Mouse (Mus musculus): Measurements from ENCODE around the gene Limd2.
"Not testable (repeated sequence)": the region's sequence is repeated elsewhere in the genome, so short reads cannot be mapped to it uniquely, and the experiment has no call there.

Gene Limd2

GRCm38 (mm10) chr11:106160841-106161721 lies at the start of gene Limd2, which contains the start of gene Gm10840:
Limd2 (minus strand) TSS chr11:106160860.
Gm10840 (plus strand) TSS chr11:106160850.
- no peak for DNase-seq (ENCODE audit: low spot score)

- no peak for DNase-seq (ENCODE audit: low spot score)
These were observed 41.4 kb upstream of the Limd2 start, which contains the start of gene Strada for GRCm38 (mm10) chr11:106202123-106202465. Strada (minus strand) TSS chr11:106202168.

GRCm38 (mm10) chr11:106201337-106202122 lies 40.9 kb upstream of the Limd2 start:
- DNase-seq (ENCODE audit: low spot score): no peak

- no peak for DNase-seq (ENCODE audit: low spot score)
These were observed 40.1 kb upstream of the Limd2 start for GRCm38 (mm10) chr11:106200756-106201155.

GRCm38 (mm10) chr11:106199997-106200396 lies 39.3 kb upstream of the Limd2 start:
- not testable (repeated sequence) for DNase-seq (ENCODE audit: low spot score)

- DNase-seq (ENCODE audit: low spot score): no peak
These were observed 37.6 kb upstream of the Limd2 start for GRCm38 (mm10) chr11:106198277-106198676.

- no peak for DNase-seq (ENCODE audit: low spot score)
These were observed 34.7 kb upstream of the Limd2 start for GRCm38 (mm10) chr11:106195341-106195740.

GRCm38 (mm10) chr11:106194891-106195290 lies 34.2 kb upstream of the Limd2 start:
- no peak for DNase-seq (ENCODE audit: low spot score)

- no peak for DNase-seq (ENCODE audit: low spot score)
These were observed 33.5 kb upstream of the Limd2 start for GRCm38 (mm10) chr11:106194155-106194541.

- DNase-seq (ENCODE audit: low spot score): peak; percentile 98
These were observed 32.9 kb upstream of the Limd2 start for GRCm38 (mm10) chr11:106193371-106194154.

- DNase-seq (ENCODE audit: low spot score): peak; percentile 24
These were observed 32.2 kb upstream of the Limd2 start for GRCm38 (mm10) chr11:106192657-106193370.

GRCm38 (mm10) chr11:106192241-106192640 lies 31.6 kb upstream of the Limd2 start:
- DNase-seq (ENCODE audit: low spot score): no peak

GRCm38 (mm10) chr11:106191716-106192115 lies 31.1 kb upstream of the Limd2 start:
- no peak for DNase-seq (ENCODE audit: low spot score)

GRCm38 (mm10) chr11:106187326-106187725 lies 26.7 kb upstream of the Limd2 start:
- DNase-seq (ENCODE audit: low spot score): no peak

- no peak for DNase-seq (ENCODE audit: low spot score)
These were observed 19.8 kb upstream of the Limd2 start for GRCm38 (mm10) chr11:106180449-106180801.

GRCm38 (mm10) chr11:106179711-106180448 lies 19.2 kb upstream of the Limd2 start:
- DNase-seq (ENCODE audit: low spot score): no peak

- DNase-seq (ENCODE audit: low spot score): no peak
These were observed 17.5 kb upstream of the Limd2 start for GRCm38 (mm10) chr11:106178036-106178782.

- no peak for DNase-seq (ENCODE audit: low spot score)
These were observed 15.7 kb upstream of the Limd2 start for GRCm38 (mm10) chr11:106176372-106176771.

GRCm38 (mm10) chr11:106175081-106175480 lies 14.4 kb upstream of the Limd2 start:
- no peak for DNase-seq (ENCODE audit: low spot score)

- DNase-seq (ENCODE audit: low spot score): no peak
These were observed 13.7 kb upstream of the Limd2 start for GRCm38 (mm10) chr11:106174372-106174771.

Measured in urinary bladder, postnatal 14 days (tissue).